Mouse (Mus musculus) megakaryocyte, embryonic 14.5 days (primary cell): ENCODE measurements around the gene Amigo2. TPM values are rescaled to one million over a fixed set of nuclear protein-coding genes. Genes with fewer than 3 reads are reported as not detected.

Source experiments
- H3K27me3 ChIP-seq: replicated peaks from 2 replicates; pipeline ENCODE3; 2012; ENCODE audit warnings: inconsistent platforms
- H3K36me3 ChIP-seq: replicated peaks from 2 replicates; pipeline ENCODE3; 2012; ENCODE audit warnings: low read length, inconsistent platforms, mixed read lengths
- H3K4me1 ChIP-seq: 2 replicates; pipeline ENCODE4 v1.6.1; 2012; ENCODE audit warnings: inconsistent platforms
- H3K4me3 ChIP-seq: replicated peaks from 2 replicates; pipeline ENCODE3; 2012; ENCODE audit warnings: moderate library complexity, mild to moderate bottlenecking, inconsistent platforms
- H3K9me3 ChIP-seq: 2 replicates; pipeline ENCODE4 v1.6.1; 2012; ENCODE audit warnings: inconsistent platforms
- FLI1 ChIP-seq: IDR thresholded peaks from 2 replicates; pipeline ENCODE4 v1.6.1; 2012; ENCODE audit warnings: low read length, inconsistent platforms, mixed read lengths
- GATA1 ChIP-seq: IDR thresholded peaks from 3 replicates; pipeline ENCODE4 v1.6.1; 2012; ENCODE audit warnings: mixed read lengths, low read length, inconsistent platforms, borderline replicate concordance
- polyA plus RNA-seq: library from polyadenylated mRNA; stranded (reverse); fragments of >175 nt; gene quantifications from 2 replicates; pipeline ENCODE4 v1.2.3, GENCODE M21; 2012; ENCODE audit warnings: low replicate concordance; ENCODE audit not compliant: insufficient read depth

Gene Amigo2
- polyA plus RNA-seq, 1 experiment, result not detected

- no peaks in the 10 kb centered on the region for H3K9me3 ChIP-seq
- H3K27me3 ChIP-seq, result no peaks in the 10 kb centered on the region
- no peak for TF ChIP-seq GATA1
- H3K36me3 ChIP-seq, result no peaks in the 10 kb centered on the region
- no peak overlapping the region for H3K4me3 ChIP-seq
- no peaks in the 10 kb centered on the region for H3K4me1 ChIP-seq
Observed at GRCm38 (mm10) chr15:97196644-97197043, 50.4 kb downstream of the Amigo2 start.

GRCm38 (mm10) chr15:97195628-97196027, 51.5 kb downstream of the Amigo2 start:
- Histone ChIP-seq H3K36me3 (no peaks in the 10 kb centered on the region), H3K27me3 (no peaks in the 10 kb centered on the region), H3K9me3 (no peaks in the 10 kb centered on the region), H3K4me3 (no peak overlapping the region), H3K4me1 (no peaks in the 10 kb centered on the region)
- TF ChIP-seq GATA1, result no peak
- TF ChIP-seq FLI1, result no peak

Other genes starting within 250 kb of the Amigo2 start
- not detected in 2 replicates for gene Slc38a4, start 191.3 kb downstream of the Amigo2 start, polyA plus RNA-seq
- gene Pced1b, start 180 bp downstream of the Amigo2 start, polyA plus RNA-seq, result 0.77 and 2.2 TPM in 2 replicates